In the genomic region with DNA sequence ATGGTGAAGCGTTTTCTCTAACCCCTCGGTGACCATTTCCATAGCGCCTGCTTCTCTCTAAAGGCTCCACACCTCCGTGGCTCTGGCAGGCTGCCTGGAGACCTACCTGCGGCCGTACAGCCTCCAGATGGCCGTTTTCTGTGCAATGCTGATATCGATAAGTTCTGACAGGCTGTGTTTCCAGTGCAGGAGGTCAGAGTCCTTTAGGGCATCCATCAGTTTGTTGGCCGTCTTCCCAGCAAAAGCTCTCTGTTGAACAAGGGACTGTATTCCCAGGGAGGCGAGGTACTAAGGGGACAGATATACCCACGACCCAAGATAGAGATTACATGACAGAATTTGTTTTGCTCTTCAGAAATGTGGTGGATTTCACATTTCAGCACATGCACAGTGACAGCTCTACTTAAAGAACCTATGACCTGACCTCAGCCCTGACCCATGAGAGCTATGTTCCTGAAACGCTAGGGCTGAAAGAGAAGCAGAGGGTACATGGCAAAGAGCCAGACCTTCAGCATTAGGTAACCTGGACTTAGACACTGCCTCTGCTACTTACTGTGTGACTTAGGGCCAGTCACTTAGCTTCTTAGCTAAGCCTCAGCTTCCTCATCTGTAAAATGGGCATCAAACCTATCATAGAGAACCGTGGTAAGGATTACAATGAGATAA, we compare ENCODE assay signal across 11 mouse cellular contexts. TPM values are rescaled to one million over a fixed set of nuclear protein-coding genes. Genes with fewer than 3 reads are reported as not detected.
DNase-seq lines count a peak whose midpoint lies in the region; ATAC-seq and TF ChIP-seq lines count a peak whose summit lies in the region.
"Had no signal": no experiment of that assay in that cellular context is flagged by ENCODE, and none has a peak within 500 bp of the region (broad histone marks: within the 10 kb centered on the region; RNA-seq: fewer than 3 reads in every experiment).

No protein-coding gene starts in this region.

- WGBS in heart, embryonic 13.5 days, result 36% methylated on average over 13 of the region's 13 CpGs
- WGBS in lung, embryonic 14.5 days, result 58% methylated on average over 13 of the region's 13 CpGs
- WGBS in hindbrain, postnatal 0 days, result 62% methylated on average over 13 of the region's 13 CpGs
- 24% methylated on average over 13 of the region's 13 CpGs for WGBS in small intestine, adult 2 months

- no peak overlapping the region for H3K9ac ChIP-seq in heart, embryonic 13.5 days
- H3K9ac ChIP-seq in lung, embryonic 14.5 days, result no peak overlapping the region
- H3K9ac ChIP-seq in hindbrain, postnatal 0 days (replicated peaks; ENCODE audit: low read length), result no peak overlapping the region

- no peaks in the 10 kb centered on the region for H3K9me3 ChIP-seq in heart, embryonic 13.5 days
- no peaks in the 10 kb centered on the region for H3K9me3 ChIP-seq in lung, embryonic 14.5 days (ENCODE audit: low read depth, low read length)
- no peaks in the 10 kb centered on the region for H3K9me3 ChIP-seq in hindbrain, postnatal 0 days (ENCODE audit: low read length)

- H3K4me1 ChIP-seq in heart, embryonic 13.5 days, result peaks cover 56% of the 10 kb centered on the region
- no peaks in the 10 kb centered on the region for H3K4me1 ChIP-seq in lung, embryonic 14.5 days (ENCODE audit: insufficient read depth)
- H3K4me1 ChIP-seq in hindbrain, postnatal 0 days (ENCODE audit: insufficient read depth, low read length), result no peaks in the 10 kb centered on the region; the same call in 1 of the 2 replicates
- H3K4me1 ChIP-seq in small intestine, adult 2 months (ENCODE audit: control insufficient read depth, insufficient read depth, insufficient read length, low read length), result peaks cover 36% of the 10 kb centered on the region

- DNase-seq in heart, adult 8-10 months (ENCODE audit: low spot score), result no peak
- DNase-seq in lung, embryonic 14.5 days, result peak; percentile 32
- DNase-seq in lung, postnatal 14 days, result no peak
- no peak for DNase-seq in hindbrain, postnatal 0 days (ENCODE audit: low spot score)
- no peak for DNase-seq in thymus, postnatal 0 days (ENCODE audit: low spot score)
- no peak for DNase-seq in ovary, adult 18-20 months (ENCODE audit: low spot score)
- DNase-seq: right cerebral cortex, postnatal 14 days; thymus, postnatal 14 days had no signal

- no peak for TF ChIP-seq POLR2A in small intestine, adult 2 months (IDR thresholded peaks at IDR 0.05; ENCODE audit: low read depth, low read length)

- no peak overlapping the region for H3K4me3 ChIP-seq in heart, embryonic 13.5 days
- no peak overlapping the region for H3K4me3 ChIP-seq in lung, embryonic 14.5 days (ENCODE audit: low read depth, low read length)
- H3K4me3 ChIP-seq in hindbrain, postnatal 0 days (ENCODE audit: low read length), result no peak overlapping the region
- H3K4me3 ChIP-seq in small intestine, adult 2 months (ENCODE audit: low read depth, low read length), result no peak overlapping the region

- H3K4me2 ChIP-seq in heart, embryonic 13.5 days, result no peak overlapping the region
- H3K4me2 ChIP-seq in lung, embryonic 14.5 days, result no peak overlapping the region
- no peak overlapping the region for H3K4me2 ChIP-seq in hindbrain, postnatal 0 days (ENCODE audit: low read depth, low read length)

- H3K36me3 ChIP-seq in heart, embryonic 13.5 days, result peaks cover 97% of the 10 kb centered on the region
- H3K36me3 ChIP-seq in lung, embryonic 14.5 days (ENCODE audit: insufficient read depth), result peaks cover 95% of the 10 kb centered on the region
- peaks cover 49% of the 10 kb centered on the region for H3K36me3 ChIP-seq in hindbrain, postnatal 0 days (ENCODE audit: insufficient read depth, low read length)
- H3K36me3 ChIP-seq in small intestine, adult 2 months (ENCODE audit: control insufficient read depth, insufficient read depth, low read length), result peaks cover 27% of the 10 kb centered on the region

- peak overlapping the region; percentile 66 for H3K27ac ChIP-seq in heart, embryonic 13.5 days (replicated peaks)
- H3K27ac ChIP-seq in lung, embryonic 14.5 days (ENCODE audit: low read depth), result peak overlapping the region; percentile 21; the same call in 1 of the 2 replicates
- peak overlapping the region; percentile 64 for H3K27ac ChIP-seq in hindbrain, postnatal 0 days
- peak overlapping the region; percentile 66 for H3K27ac ChIP-seq in small intestine, adult 2 months (ENCODE audit: insufficient read depth, low read depth, low read length)

- no peak for TF ChIP-seq CTCF in lung, embryonic 14.5 days (IDR thresholded peaks at IDR 0.05; ENCODE audit: low read depth)
- no peak for TF ChIP-seq CTCF in hindbrain, postnatal 0 days (IDR thresholded peaks at IDR 0.05; ENCODE audit: low read depth)
- no peak for TF ChIP-seq CTCF in small intestine, adult 2 months (IDR thresholded peaks at IDR 0.05; ENCODE audit: extremely low read depth, insufficient read length, insufficient replicate concordance, low read depth, low read length)

- no peak for ATAC-seq in heart, embryonic 13.5 days (ENCODE audit: extremely low read depth, insufficient number of reproducible peaks, low FRiP score, low TSS enrichment)
- no peak for ATAC-seq in lung, embryonic 14.5 days (ENCODE audit: insufficient read depth)
- no peak for ATAC-seq in hindbrain, postnatal 0 days
- ATAC-seq: inflammation-experienced regulatory T-cells, adult 6 months had no signal

- H3K27me3 ChIP-seq in heart, embryonic 13.5 days (replicated peaks), result no peaks in the 10 kb centered on the region
- no peaks in the 10 kb centered on the region for H3K27me3 ChIP-seq in lung, embryonic 14.5 days (ENCODE audit: insufficient read depth, low read length)
- H3K27me3 ChIP-seq in hindbrain, postnatal 0 days (ENCODE audit: insufficient read depth, low read length), result no peaks in the 10 kb centered on the region
- no peaks in the 10 kb centered on the region for H3K27me3 ChIP-seq in small intestine, adult 2 months (ENCODE audit: control insufficient read depth, insufficient read depth, low read length)

RNA-seq across cellular contexts. Expression of a gene that starts 20.7 kb away (rescaled TPM):
- 293 and 310 TPM in 2 replicates for polyA plus RNA-seq in heart, embryonic 13.5 days (2015; fragmentation: Nextera tagmentation; extraction: Ambion mirVana)
- 100 to 1,000 TPM; 151 to 179 (median 164) TPM for total RNA-seq in heart, adult 8-10 months (2022)
- polyA plus RNA-seq in lung, embryonic 14.5 days (2014; fragmentation: Nextera tagmentation; extraction: Ambion mirVana), result 459 and 472 TPM in 2 replicates
- 446 and 449 TPM in 2 replicates for total RNA-seq in hindbrain, postnatal 0 days (2014; rRNA removed)
- polyA plus RNA-seq in hindbrain, postnatal 0 days (2015; fragmentation: Nextera tagmentation; extraction: Ambion mirVana), result 416 and 426 TPM in 2 replicates
- 54.8 and 94.7 TPM in 2 replicates for polyA plus RNA-seq in small intestine, adult 2 months (2012; rRNA removed)
- 407 and 446 TPM in 2 replicates for polyA plus RNA-seq in thymus, postnatal 0 days (2015; fragmentation: Nextera tagmentation; extraction: Ambion mirVana)

RNA-seq across cellular contexts. Expression of a gene that starts 21.3 kb away (rescaled TPM):
- 14.0 and 14.5 TPM in 2 replicates for polyA plus RNA-seq in heart, embryonic 13.5 days (2015; fragmentation: Nextera tagmentation; extraction: Ambion mirVana)
- total RNA-seq in heart, adult 8-10 months (2022), result 10 to 100 TPM in 3 of 4 experiments, 1 to 10 TPM in 1; 8.9 to 12.5 (median 11.3) TPM
- 35.8 and 36.2 TPM in 2 replicates for polyA plus RNA-seq in lung, embryonic 14.5 days (2014; fragmentation: Nextera tagmentation; extraction: Ambion mirVana)
- total RNA-seq in hindbrain, postnatal 0 days (2014; rRNA removed), result 82.0 and 112 TPM in 2 replicates
- 61.8 and 65.3 TPM in 2 replicates for polyA plus RNA-seq in hindbrain, postnatal 0 days (2015; fragmentation: Nextera tagmentation; extraction: Ambion mirVana)
- 6.8 and 6.9 TPM in 2 replicates for polyA plus RNA-seq in small intestine, adult 2 months (2012; rRNA removed)
- polyA plus RNA-seq in thymus, postnatal 0 days (2015; fragmentation: Nextera tagmentation; extraction: Ambion mirVana), result 24.7 and 27.1 TPM in 2 replicates

RNA-seq across cellular contexts. Expression of a gene that starts 49.4 kb away (rescaled TPM):
- 26.4 and 29.8 TPM in 2 replicates for polyA plus RNA-seq in heart, embryonic 13.5 days (2015; fragmentation: Nextera tagmentation; extraction: Ambion mirVana)
- 10 to 100 TPM; 30.7 to 39.8 (median 35.3) TPM for total RNA-seq in heart, adult 8-10 months (2022)
- polyA plus RNA-seq in lung, embryonic 14.5 days (2014; fragmentation: Nextera tagmentation; extraction: Ambion mirVana), result 29.8 and 33.5 TPM in 2 replicates
- 23.8 and 37.2 TPM in 2 replicates for total RNA-seq in hindbrain, postnatal 0 days (2014; rRNA removed)
- polyA plus RNA-seq in hindbrain, postnatal 0 days (2015; fragmentation: Nextera tagmentation; extraction: Ambion mirVana), result 43.0 and 46.2 TPM in 2 replicates
- polyA plus RNA-seq in small intestine, adult 2 months (2012; rRNA removed), result 3.0 and 3.7 TPM in 2 replicates
- polyA plus RNA-seq in thymus, postnatal 0 days (2015; fragmentation: Nextera tagmentation; extraction: Ambion mirVana), result 35.8 and 37.9 TPM in 2 replicates
